Mouse (Mus musculus) cerebellum, adult 9-10 months (tissue): ENCODE measurements around the gene Phactr2.
"Not testable (repeated sequence)": the region's sequence is repeated elsewhere in the genome, so short reads cannot be mapped to it uniquely, and the experiment has no call there.

Experiments
- DNase-seq: peaks from one replicate; pipeline ENCODE4 v3.0.0; 2022

The Phactr2 gene

DNA sequence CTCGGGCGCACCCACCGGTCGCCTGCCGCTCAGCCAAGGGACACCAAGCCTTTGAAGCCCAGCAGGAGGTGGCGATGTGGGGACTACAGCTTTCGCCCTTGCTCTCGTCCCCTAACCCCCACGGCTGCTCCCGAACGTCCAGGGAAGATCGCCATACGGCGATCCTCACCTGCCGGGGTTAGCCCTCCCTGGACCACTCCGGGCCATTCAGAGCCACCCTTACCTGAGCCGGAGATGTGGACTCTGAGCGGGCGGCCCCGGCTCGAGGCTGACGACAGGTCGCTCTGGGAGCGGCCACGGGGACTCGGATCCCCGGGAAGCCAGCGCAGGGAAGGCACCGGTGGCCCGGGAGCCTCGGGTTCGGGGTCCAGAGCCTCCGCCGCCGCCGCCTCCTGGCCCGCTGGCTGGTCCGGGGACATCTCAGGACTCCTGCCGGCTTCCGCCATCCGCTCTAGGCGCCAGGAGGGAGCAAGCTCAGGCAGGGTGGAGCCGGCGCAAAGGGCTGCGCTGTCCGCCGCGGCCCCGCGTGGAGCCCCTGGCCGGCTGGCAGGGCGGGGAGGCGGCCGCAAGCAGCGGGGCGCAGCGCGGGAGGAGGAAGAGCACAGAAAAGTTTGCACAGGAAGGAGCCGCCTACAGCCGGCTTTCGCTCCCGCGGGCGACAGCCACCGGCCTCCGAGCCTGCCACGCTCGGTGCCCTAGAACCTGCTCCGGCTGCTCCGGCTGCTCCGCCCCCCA lies at the start of gene Phactr2:
TSS of gene Phactr2 (minus strand) at position 580 of the 735 bp plus-strand sequence.
- no peak for DNase-seq

DNA sequence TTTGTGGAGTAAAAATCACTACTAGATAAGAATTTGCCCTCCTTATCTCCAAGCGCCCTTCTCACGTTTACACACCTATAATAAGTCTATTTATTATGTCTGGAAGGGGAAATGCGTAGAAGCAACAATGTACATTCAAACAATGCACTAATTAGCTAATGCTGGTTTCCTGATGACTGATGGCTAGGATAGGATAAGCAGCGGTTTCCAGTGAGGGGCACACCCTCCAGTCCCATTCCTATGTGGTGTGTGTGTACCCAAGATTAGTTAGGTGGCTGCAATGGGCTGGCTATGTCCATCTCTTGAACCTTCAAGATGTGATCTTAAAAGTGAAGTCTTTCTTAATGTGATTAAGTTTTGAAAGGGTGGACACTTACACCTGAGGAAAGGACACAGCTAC lies 47.6 kb upstream of the Phactr2 start:
- no peak for DNase-seq

DNA sequence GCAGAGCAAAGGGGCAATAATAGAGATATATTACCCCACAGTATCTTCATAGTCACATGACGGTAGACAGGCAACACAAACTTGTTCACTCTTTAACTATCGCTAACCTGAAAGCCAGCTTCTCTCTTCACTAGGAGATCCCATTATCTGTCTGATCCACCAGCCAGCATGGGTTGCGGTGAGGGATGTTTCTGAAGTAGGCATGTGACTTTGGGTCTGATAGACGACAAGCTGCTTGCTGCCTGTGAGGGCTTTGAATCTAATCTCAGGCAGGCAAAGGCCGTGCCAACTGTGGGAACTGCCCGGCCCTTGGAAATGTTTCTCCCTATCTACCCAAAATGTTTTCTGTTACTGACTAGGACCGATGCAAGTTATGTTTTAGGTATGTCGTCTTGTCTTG lies 28.2 kb upstream of the Phactr2 start:
- no peak for DNase-seq

DNA sequence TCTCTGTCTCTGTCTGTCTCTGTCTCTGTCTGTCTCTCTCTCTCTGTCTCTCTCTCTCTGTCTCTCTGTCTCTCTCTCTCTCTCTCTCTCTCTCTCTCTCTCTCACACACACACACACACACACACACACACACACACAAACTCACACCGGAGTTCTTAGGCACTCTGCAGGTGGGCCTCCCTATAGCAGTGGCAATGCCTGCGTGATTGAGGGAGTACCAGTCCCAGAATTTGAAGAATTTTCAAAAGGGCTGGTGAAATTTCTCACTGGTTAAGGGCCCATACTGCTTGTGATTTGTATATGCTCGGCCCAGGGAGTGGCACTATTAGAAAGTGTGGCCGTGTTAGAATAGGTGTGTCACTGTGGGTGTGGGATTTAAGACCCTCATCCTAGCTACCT lies 27.3 kb upstream of the Phactr2 start:
- peak; percentile 17 for DNase-seq

DNA sequence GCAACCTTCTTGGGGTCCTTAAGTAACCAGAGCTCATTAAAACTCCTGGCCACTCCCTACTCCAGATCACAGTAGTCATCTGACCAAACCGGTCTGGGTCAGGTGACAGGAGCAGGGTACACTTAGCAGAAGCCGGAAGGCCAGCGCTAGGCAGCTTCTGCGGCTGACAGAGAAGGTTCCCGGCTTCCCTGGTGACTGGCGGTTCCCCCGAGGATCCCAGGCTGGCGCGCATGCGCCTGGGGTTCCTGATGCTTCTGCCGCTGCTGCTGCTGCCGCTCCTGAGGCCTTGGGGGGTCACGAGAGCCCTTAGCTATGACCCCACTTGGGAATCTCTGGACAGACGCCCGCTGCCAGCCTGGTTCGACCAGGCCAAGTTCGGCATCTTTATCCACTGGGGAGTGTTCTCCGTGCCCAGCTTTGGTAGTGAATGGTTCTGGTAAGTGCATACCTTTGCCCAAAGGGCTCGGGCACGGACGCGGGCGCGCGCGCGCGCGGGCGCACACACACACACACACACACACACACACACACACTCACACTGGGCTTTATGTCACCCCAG lies 26.8 kb upstream of the Phactr2 start:
- peak; percentile 86 for DNase-seq

DNA sequence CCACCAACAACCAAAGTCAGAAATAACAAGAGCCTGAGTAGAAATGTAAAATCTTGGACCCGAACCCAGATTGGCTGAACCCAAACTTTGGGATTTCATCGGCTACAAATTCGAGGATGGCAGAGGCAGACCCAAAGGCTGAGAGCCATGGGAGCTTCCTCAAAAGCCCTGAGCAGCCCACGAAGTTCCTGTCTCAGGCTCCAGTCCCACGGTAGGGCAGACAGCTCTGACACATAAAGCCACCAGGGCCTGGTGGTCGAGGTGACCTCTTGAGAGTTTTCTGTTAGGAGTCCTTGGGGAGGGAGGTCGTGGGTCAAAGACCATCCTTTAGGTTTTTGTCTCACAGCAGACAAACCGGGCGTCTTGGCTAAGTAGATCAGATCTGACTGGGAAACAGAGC lies 26.3 kb upstream of the Phactr2 start:
- DNase-seq = peak; percentile 13

DNA sequence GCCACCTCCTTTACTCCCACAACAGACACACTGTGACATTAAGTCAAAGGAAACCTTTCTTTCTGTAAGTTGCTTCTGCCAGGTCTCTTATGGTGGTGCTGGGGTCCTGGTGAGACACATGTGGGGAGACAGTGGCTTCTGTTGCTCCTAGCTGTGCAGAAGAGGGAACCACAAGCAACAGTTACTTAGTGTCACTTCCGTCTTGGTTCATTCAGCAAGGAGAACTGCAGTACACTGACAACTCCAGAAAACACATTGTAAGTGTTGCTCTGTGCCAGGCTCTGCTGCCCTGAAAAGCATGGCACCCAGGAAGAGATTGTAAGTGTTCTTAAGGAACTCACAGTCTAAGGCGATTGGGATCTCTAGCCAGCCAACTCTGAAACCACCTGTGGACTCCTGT lies 25.1 kb upstream of the Phactr2 start, which contains the start of gene Fuca2:
TSS of gene Fuca2 (plus strand) at position 210 of the 400 bp plus-strand sequence.
- DNase-seq = no peak

DNA sequence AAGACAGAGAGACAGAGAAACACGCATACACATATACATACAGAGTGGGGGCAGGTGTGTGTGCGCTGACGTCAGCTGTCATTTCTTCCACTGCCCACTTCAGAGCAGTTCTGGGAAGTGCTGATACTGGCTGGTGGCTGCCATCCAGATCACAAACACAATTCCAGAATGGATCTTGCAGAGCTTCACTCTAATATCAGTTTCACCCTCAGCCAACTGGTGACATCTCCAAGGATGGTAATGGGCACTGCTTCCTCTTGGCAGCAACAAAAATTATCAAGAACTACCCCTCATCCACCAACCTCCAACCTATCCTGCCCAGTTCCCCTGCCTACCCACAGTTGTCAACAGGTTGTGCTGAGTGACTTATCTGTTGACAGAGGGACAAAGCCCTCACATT lies 22.1 kb upstream of the Phactr2 start:
- DNase-seq = no peak

DNA sequence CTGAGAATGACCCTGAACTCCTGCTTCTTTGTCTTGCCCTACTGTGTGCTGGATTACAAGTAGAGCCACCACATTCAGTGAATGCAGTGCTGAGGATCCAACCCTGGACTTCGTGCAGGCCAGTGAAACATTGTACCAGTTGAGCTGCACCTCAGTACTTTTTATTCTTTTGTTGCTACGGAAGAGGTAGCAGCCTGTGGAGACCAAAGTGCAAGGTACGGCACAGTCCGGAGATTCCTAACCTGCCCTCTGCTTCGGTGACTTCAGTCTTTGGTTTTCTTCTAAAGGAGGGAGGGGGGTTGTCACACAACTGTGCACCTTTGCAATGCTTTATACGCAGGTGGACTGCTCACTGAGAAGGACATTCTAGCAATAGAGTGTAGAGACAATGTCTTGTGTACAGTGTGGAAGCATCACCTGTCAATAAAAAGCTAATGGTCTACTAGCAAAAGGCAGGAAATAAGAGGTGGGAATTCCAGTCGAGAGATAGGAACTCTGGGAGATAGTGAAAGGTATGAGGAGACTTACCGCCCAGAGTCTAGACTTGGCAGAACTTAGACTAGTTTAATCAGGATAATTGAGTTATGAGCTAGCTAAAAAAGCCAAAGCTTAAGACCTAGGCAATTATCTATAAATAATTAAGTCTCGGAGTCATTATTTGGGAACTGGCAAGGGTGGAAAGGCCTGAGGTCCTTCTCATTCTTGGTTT lies 19.9 kb upstream of the Phactr2 start:
- no peak for DNase-seq

DNA sequence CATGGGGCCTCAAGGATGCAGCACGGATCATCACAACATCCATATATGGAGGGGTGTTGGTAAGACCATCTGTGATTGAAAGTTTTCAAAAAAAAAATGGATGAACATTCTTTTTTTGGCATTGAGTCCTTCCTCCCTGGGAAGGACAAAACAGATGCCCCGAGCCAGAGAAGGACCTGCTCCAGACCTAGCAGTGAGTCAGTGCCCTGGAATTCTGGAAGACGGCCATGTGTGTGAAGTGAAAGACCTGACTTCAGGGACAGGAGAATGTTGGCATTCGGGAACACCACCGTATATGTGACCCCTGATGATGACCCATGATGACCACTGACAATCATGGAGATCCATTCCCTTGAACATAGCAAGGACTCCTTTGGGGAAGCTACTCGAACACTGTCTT lies 15.5 kb upstream of the Phactr2 start:
- no peak for DNase-seq

DNA sequence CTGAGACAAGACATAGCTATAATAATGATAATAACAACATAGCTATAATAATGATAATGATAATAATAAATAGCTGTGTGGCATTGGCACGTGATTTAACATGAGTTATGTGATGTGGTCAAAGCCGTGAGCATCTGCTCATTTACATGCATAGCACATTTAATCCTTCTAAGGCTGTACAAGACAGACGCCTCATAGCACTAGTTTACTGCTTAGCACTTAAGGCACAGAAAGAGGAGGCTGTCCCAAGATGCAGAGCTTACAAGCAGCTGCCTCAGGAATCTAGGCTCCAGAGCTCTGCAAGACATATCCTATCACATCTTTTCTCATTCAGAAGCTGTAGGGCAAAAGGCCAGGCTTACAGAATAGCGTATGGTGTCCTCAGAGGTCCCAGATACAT lies 11.7 kb upstream of the Phactr2 start:
- DNase-seq = no peak

DNA sequence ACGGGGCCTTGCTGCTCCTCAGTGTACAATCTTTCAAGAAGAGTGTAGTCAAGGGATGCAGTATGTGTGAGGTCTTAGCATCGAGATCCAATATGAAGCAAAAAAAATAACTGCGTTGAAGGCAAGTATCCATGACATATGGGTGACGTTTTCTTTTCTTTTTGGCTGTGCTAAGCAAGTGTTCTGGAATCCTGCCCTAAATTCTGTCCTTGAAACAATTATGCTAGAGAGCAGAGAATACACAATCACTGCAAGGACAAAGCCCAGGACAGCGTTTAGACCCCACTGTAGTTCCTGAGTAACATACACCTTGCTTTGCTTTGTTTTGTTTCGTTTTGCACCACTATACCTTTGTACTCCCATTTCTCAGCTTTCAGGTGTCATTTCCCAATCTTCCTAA lies 5.1 kb upstream of the Phactr2 start:
- DNase-seq = no peak

DNA sequence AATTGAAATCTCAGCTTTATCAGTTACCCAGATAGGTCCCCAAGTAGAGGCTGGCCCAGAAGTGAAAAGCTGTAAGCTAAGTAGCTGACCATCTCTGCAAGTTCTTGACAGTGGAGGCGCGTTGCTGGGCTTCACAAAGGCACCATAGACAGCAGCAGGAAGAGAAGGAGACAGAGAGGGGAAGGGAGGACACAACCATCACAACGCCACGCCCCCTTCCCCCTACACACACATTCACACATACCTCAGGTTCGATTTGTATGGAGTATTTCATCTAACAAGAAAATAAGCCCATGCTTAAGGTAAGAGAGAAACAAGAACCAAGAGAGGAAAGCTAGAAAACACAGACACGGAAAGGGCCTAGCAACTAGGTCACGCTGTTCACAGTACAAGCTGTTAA lies 909 bp upstream of the Phactr2 start:
- DNase-seq = no peak

DNA sequence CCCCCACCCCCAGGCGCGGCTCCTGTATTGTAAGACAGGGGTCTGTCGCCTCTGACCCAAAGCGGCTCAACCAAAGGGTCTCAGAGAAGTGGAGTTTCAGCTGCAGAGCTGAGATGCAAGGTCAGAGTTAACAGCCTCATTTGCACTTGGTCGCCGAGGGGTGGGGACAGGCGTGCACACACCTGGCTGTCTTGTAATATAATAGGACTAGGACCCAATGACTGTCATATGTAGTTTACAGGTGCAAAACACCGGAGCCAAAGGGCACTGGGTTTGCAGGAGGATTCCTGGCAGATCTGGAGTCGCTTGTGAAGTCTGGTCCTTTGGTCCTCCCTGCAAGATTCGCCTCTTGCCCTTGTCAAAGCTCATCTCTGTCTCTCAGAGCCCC lies 350 bp upstream of the Phactr2 start:
- no peak for DNase-seq

DNA sequence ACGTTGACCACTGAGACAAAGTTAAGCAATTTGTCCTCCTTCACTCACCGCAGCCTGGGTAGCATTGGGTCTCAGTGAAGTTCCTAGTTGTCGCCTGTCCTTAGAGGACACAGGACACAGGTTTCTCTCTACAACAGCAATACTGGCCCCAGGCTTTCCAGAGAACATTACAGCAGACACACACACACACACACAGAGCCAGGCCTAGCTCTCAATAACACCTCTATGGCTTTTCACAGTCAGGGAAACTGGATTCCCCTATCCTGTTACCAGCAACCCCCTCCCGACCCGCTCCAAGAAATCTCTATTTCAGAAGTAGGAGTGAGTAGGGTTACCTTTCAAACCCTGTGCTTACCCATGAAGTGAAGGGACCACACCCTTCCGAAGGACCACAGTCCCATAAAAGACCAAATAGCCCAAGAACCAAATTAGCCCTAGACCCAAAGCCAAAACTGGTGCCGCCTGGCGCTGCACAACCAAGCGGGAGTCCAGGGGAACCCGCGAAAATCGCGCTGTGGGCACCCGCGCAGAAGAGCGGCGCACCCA lies 852 bp downstream of the Phactr2 start:
- no peak for DNase-seq

DNA sequence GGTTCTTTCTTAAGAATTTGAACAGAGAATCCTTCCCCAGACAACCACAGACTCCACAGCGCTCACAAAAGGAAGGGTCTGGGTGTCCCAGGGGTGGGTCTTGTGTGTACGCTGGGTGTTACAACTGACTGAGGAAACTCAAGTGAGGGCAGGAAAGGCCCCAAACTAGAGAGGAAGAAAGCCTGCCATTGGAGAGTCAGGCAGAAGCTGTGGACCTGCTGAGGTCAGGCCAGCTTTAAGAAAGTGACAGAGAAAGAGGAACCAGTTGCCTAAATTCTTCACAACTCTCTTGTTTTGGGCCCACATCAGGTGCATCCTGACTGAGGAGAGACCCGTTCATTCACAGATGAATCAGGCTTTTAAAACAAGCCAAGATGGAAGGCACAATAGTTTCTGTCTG lies 4.0 kb downstream of the Phactr2 start:
- no peak for DNase-seq

DNA sequence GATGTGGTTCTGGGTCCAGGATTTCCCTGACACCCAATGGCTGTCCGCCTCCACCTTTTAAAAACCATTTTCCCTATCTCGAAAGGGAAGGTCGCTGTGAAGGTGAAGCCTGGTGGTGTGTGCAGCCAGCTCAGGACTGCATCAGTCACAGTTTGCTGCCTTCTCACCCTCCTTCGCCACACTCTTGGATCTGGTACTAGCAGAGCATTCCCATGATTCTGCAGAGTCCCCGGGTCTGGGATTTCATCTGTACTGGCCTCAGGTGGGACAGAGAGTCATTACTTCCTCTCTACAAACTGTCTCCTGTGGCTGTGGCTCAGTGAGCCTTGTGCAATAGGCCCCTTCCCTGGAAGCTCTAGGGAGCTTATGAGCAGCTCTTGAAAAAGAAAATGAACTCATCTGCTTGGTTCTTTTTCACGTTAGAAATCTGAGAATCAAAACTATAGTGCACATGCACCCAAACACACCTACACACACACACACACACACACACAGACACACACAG lies 6.1 kb downstream of the Phactr2 start:
- DNase-seq = not testable (repeated sequence)

DNA sequence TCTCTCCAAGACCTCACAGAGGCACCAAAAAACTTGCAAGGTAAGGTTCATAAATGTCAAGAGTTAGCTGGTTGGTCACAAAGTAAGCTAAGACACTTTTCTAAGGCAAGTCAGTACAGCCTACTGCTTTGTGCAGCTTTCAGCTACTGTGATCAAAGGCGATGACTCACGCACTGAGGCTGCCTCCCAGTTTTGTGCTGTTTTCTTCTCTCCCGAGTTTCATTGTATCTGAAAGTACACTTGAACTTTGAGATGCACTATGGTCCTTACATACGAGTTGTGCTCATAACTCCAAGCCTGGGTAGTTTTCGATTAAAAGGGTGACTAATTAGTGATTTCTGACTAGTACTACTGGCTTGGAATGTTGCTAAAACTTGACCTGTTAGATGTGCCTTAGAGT lies 7.3 kb downstream of the Phactr2 start:
- DNase-seq = no peak

DNA sequence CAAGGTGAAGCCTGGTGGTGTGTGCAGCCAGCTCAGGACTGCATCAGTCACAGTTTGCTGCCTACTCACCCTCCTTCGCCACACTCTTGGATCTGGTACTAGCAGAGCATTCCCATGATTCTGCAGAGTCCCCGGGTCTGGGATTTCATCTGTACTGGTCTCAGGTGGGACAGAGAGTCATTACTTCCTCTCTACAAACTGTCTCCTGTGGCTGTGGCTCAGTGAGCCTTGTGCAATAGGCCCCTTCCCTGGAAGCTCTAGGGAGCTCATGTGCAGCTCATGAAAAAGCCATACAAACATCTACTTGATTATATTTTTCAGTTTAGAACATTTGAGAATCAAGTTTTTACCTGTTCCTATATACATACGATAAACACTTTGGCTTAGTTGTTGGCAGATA lies 9.9 kb downstream of the Phactr2 start:
- not testable (repeated sequence) for DNase-seq

DNA sequence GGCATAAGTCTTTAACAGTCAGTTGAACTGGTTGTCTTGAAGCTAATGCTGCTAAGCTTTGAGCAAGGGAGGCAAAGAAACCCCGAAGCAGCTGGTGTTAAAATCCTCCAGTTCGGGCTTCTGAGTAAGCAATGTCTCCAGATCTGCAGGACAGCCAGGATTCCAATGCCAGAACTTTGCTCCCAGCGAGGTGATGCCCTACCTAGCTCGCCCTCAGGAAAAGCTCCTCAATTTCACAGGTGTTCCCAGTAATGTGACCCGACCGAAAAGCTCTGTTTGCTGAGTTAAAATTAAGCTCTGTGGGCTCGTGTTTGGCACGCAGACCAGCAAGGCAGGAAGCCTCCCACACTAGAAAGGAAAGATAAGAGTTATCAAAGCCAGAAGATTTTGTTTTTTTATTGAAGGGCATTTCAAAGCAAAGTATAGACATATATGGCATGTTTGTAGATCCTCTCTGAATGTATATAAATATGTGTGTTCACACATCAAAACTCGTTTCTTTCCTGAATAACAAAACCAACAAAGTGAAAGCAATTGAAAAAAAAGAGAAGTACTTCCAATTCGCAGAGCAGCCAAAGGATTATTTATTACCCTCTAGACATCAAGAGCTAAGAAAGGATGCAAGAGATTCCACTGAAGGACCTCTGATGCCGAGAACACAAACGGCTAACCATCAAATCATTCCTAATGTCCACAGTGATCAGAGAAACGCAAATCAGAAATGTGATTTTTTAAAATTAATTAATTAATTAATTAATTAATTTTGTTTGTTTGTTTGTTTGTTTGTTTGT lies 20.8 kb downstream of the Phactr2 start:
- DNase-seq = peak; percentile 14

DNA sequence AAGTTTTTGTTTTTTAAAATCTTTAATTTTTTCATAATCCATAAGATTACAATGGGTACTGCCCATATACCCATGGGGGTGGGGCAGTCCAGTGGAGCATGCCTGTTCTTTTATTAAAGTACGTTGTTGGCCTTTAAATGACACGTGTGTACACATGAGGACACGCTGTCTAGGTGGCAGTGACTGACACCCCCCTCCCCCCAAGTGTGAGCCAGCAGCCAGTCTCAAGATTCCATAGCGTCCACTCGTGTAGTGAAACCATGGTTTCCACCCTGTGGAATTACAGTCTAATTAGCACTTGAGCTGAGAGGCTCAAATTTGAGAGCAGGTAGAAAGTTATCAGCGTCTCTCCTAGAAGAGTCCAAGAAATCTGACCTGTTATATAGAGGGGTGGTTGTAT lies 22.6 kb downstream of the Phactr2 start:
- DNase-seq = no peak

DNA sequence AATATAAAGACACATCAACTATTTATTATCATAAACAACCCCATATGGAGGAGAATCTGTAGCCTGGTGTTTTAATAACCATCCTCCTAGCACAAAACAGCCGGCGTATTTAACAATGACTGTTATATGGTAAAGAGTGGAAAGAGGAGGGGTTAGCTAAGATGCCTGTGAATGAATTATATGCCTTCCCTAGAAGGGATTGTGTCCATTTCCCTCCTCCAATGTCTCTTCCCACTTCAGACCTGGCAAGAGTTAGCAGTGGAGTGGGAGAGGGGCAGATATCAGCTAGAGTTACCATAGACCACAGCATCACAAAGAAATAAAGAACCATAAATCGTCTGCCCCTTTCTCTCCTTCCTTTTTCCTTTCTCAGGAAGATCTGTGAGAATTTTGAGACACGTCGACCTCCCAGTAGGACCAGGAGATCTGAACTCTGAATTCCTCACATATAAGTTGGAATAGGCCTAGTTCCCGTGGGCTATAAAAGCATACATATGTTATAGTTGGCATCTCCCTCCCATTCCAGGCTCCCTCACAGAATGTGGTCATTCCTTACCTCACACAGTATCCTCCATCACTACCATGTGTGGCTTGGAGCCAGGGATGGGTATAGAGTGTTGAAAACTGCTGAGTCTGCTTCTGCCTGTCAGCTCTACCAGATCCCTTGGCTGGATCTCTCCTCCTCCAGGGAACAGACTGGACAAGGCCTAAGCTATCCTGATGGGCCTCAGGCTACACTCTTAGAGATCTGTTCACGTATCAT lies 25.7 kb downstream of the Phactr2 start:
- DNase-seq = no peak
